Comparison of ENCODE assay signal across 8 mouse cellular contexts in the genomic region with DNA sequence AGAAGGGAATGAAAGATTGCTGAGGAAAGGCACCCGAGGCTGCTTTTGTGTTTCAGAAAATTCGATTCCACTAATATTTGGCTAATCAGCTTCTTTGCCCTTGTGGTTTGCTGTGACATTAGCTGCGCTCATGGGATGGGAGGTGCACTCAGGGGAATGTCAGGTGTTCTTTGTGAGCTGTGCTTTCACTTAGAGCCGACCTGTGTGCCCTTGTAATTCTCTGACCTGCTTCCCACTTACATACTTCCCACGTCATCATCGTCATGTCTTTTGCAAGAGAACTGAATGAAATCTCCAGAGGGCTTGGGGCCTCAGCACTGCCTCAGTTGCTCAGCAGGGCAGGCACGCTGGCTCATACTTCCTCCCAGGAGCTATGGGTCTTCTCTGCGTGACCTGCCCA. TPM values are rescaled to one million over a fixed set of nuclear protein-coding genes. Genes with fewer than 3 reads are reported as not detected.
A peak's percentile ranks its signal among the peaks of the same experiment; 100 is the strongest.
DNase-seq lines count a peak whose midpoint lies in the region; ATAC-seq and TF ChIP-seq lines count a peak whose summit lies in the region.

No protein-coding gene starts in this region.

- ATAC-seq in heart, embryonic 11.5 days (replicated peaks; ENCODE audit: insufficient number of reproducible peaks, low FRiP score, low TSS enrichment) = no peak
- no peak for ATAC-seq in forebrain, embryonic 16.5 days
- ATAC-seq in liver, embryonic 15.5 days (ENCODE audit: insufficient read depth) = no peak

- peaks cover 69% of the 10 kb centered on the region for H3K79me3 ChIP-seq in C2C12 (ENCODE audit: low read depth)

- no peak overlapping the region for H3K27ac ChIP-seq in heart, embryonic 11.5 days (ENCODE audit: low read depth, low read length)
- H3K27ac ChIP-seq in forebrain, embryonic 16.5 days (ENCODE audit: low read length) = no peak overlapping the region
- 0 out of 2 replicates have a peak overlapping the region, but pooled peaks have one; percentile 20 for H3K27ac ChIP-seq in liver, embryonic 15.5 days (replicated peaks)

- H3K9me3 ChIP-seq in heart, embryonic 11.5 days (replicated peaks; ENCODE audit: control insufficient read depth, low read length) = no peaks in the 10 kb centered on the region
- H3K9me3 ChIP-seq in forebrain, embryonic 16.5 days (ENCODE audit: control insufficient read depth, low read length) = no peaks in the 10 kb centered on the region
- H3K9me3 ChIP-seq in liver, embryonic 15.5 days (replicated peaks) = no peaks in the 10 kb centered on the region

- peaks cover 9% of the 10 kb centered on the region for H3K36me3 ChIP-seq in heart, embryonic 11.5 days (ENCODE audit: control insufficient read depth, insufficient read depth, low read length)
- H3K36me3 ChIP-seq in C2C12 (ENCODE audit: control insufficient read depth, insufficient read depth) = peaks cover 54% of the 10 kb centered on the region
- H3K36me3 ChIP-seq in forebrain, embryonic 16.5 days (ENCODE audit: control insufficient read depth, insufficient read depth) = peaks cover 13% of the 10 kb centered on the region; the same call in 1 of the 2 replicates
- H3K36me3 ChIP-seq in liver, embryonic 15.5 days (replicated peaks) = peaks cover 46% of the 10 kb centered on the region

- peak overlapping the region; percentile 46 for H3ac ChIP-seq in C2C12 (ENCODE audit: control insufficient read depth, insufficient read length, low read depth)

- peak overlapping the region; percentile 74 for H3K4me3 ChIP-seq in heart, embryonic 11.5 days (ENCODE audit: low read depth, low read length)
- no peak overlapping the region for H3K4me3 ChIP-seq in C2C12 (ENCODE audit: insufficient read depth, poor library complexity, severe bottlenecking)
- 0 out of 2 replicates have a peak overlapping the region, but pooled peaks have one; percentile 3 for H3K4me3 ChIP-seq in forebrain, embryonic 16.5 days (replicated peaks; ENCODE audit: low read length)
- no peak overlapping the region; the same call in 1 of the 2 replicates for H3K4me3 ChIP-seq in liver, embryonic 15.5 days (replicated peaks)

- H3K27me3 ChIP-seq in heart, embryonic 11.5 days (ENCODE audit: control insufficient read depth, insufficient read depth, low read length) = no peaks in the 10 kb centered on the region
- H3K27me3 ChIP-seq in C2C12 (ENCODE audit: control insufficient read depth, insufficient read depth, insufficient read length) = no peaks in the 10 kb centered on the region
- H3K27me3 ChIP-seq in forebrain, embryonic 16.5 days (replicated peaks; ENCODE audit: control insufficient read depth, insufficient read depth, low read length) = no peaks in the 10 kb centered on the region
- H3K27me3 ChIP-seq in liver, embryonic 15.5 days = peaks cover 20% of the 10 kb centered on the region

- H3K79me2 ChIP-seq in C2C12 (ENCODE audit: control insufficient read depth, insufficient read depth) = peaks cover 74% of the 10 kb centered on the region

- no peak for TF ChIP-seq CTCF in C2C12 (IDR thresholded peaks at IDR 0.05; ENCODE audit: control insufficient read depth, insufficient read depth, insufficient read length)

- H3K9ac ChIP-seq in heart, embryonic 11.5 days (ENCODE audit: low read depth, low read length) = peak overlapping the region; percentile 36; the same call in 1 of the 2 replicates
- 0 out of 2 replicates have a peak overlapping the region, but pooled peaks have one; percentile 13 for H3K9ac ChIP-seq in forebrain, embryonic 16.5 days (replicated peaks; ENCODE audit: low read depth, low read length)
- no peak overlapping the region for H3K9ac ChIP-seq in liver, embryonic 15.5 days

- DNase-seq in heart, postnatal 4 days = no peak
- DNase-seq in ovary, postnatal 36 days (ENCODE audit: low spot score) = no peak
- no peak for DNase-seq in adrenal gland, postnatal 4 days (ENCODE audit: low spot score in 2 of 2)
- no peak for DNase-seq in ovary, adult 18-20 months (ENCODE audit: low spot score)

- H3K4me2 ChIP-seq in heart, embryonic 11.5 days = peak overlapping the region; percentile 92
- H3K4me2 ChIP-seq in forebrain, embryonic 16.5 days (ENCODE audit: low read length) = peak overlapping the region; percentile 92
- H3K4me2 ChIP-seq in liver, embryonic 15.5 days = peak overlapping the region; percentile 96

- 69% methylated on average over 8 of the region's 8 CpGs for WGBS in heart, embryonic 11.5 days (ENCODE audit: insufficient replicate concordance)
- WGBS in forebrain, embryonic 16.5 days = 63% methylated on average over 8 of the region's 8 CpGs
- WGBS in liver, embryonic 15.5 days (ENCODE audit: insufficient replicate concordance) = 68% methylated on average over 8 of the region's 8 CpGs

- H3K4me1 ChIP-seq in heart, embryonic 11.5 days (ENCODE audit: control insufficient read depth, insufficient read depth, low read length) = peaks cover 40% of the 10 kb centered on the region
- H3K4me1 ChIP-seq in forebrain, embryonic 16.5 days (replicated peaks; ENCODE audit: control insufficient read depth, insufficient read depth, low read length) = peaks cover 37% of the 10 kb centered on the region
- H3K4me1 ChIP-seq in liver, embryonic 15.5 days (replicated peaks) = peaks cover 76% of the 10 kb centered on the region

TF ChIP-seq in C2C12, 6 proteins besides CTCF, POLR2A, EP300 and RAD21:
- TF ChIP-seq USF1 (IDR thresholded peaks at IDR 0.05; ENCODE audit: low read depth) (no peak), MYOG (IDR thresholded peaks at IDR 0.05; ENCODE audit: control insufficient read depth, extremely low read depth, insufficient read length) (no peak), MAX (IDR thresholded peaks at IDR 0.05) (no peak), MYOD1 (IDR thresholded peaks at IDR 0.05; ENCODE audit: control insufficient read depth, insufficient read length, low read depth) (no peak)

RNA-seq across cellular contexts. Expression of a gene that starts 4.0 kb away (rescaled TPM):
- 435 and 522 TPM in 2 replicates for polyA plus RNA-seq in heart, embryonic 11.5 days (2014; fragmentation: Nextera tagmentation; extraction: Ambion mirVana)
- total RNA-seq in heart, postnatal 4 days (2021) = 100 to 1,000 TPM; 629 to 659 TPM
- polyA plus RNA-seq in C2C12 (2012; fragmentation: generic; extraction: Trizol) = 237 TPM
- polyA plus RNA-seq in forebrain, embryonic 16.5 days (2015; fragmentation: Nextera tagmentation; extraction: Ambion mirVana) = 521 and 535 TPM in 2 replicates
- polyA plus RNA-seq in liver, embryonic 15.5 days (2015; fragmentation: Nextera tagmentation; extraction: Ambion mirVana) = 108 and 113 TPM in 2 replicates
- 100 to 1,000 TPM; 428 to 430 TPM for total RNA-seq in adrenal gland, postnatal 4 days (2021)

RNA-seq across cellular contexts. Expression of a gene that starts 41.4 kb away (rescaled TPM):
- polyA plus RNA-seq in heart, embryonic 11.5 days (2014; fragmentation: Nextera tagmentation; extraction: Ambion mirVana) = 23.6 and 27.1 TPM in 2 replicates
- 10 to 100 TPM; 85.0 to 86.1 TPM for total RNA-seq in heart, postnatal 4 days (2021)
- 27.8 TPM for polyA plus RNA-seq in C2C12 (2012; fragmentation: generic; extraction: Trizol)
- 14.0 and 14.4 TPM in 2 replicates for polyA plus RNA-seq in forebrain, embryonic 16.5 days (2015; fragmentation: Nextera tagmentation; extraction: Ambion mirVana)
- 24.2 and 25.9 TPM in 2 replicates for polyA plus RNA-seq in liver, embryonic 15.5 days (2015; fragmentation: Nextera tagmentation; extraction: Ambion mirVana)
- 10 to 100 TPM; 51.9 to 53.1 TPM for total RNA-seq in adrenal gland, postnatal 4 days (2021)

Comparison
In these comparisons a context has a peak if more than half of its experiments do, and no peak if none do; other contexts are left out.
1. H3K4me3 ChIP-seq: peak in heart, embryonic 11.5 days (single experiment) and forebrain, embryonic 16.5 days (single experiment); none in C2C12 (single experiment) and liver, embryonic 15.5 days (single experiment).
2. Peak in every context shown above with its lines, with median percentiles within 50 percentile points of each other: H3K4me2 ChIP-seq.